Mouse (Mus musculus): ENCODE data around the gene Espnl.

The Espnl gene

DNA sequence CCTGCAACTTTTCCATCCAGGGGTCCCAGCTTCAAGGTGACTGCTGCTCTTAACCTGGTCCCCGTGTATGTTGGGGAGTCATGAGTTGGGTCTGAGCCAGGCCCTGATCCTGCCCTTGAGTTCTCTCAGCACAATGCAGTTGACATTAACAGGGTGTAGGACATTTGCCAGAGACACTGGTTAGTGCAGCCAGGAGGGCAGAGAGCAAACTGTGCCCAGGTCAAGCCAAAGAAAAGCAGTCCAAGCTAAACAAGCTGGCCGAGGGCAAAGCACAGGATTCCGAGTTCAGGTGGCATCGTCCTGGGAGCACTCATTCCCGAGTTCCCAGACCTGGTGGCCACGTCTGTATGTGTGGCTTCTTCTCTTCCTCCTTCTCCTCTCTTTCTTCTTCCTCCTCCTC lies 4.2 kb upstream of the Espnl start:
- no peak for DNase-seq (ENCODE audit: low read depth, low spot score)

DNA sequence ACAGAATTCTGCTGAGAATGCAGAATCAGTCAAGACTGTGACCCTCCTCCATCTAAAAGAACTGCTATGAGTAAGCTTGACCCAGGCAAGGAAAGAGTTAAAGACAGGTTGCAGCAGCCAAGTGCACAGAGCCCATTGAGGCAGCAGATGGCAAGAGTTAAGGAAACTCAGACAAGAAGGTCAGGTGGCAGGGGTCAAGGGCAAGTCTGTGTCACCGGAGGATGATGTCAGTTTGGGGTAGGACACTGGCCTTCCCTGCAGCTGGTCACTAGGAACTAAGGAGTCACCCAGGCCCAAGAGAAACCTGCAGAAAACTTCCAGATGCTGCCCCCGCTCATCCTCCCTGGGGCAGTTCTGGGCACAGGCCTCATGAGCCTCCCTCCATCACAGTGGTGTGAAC lies 2.8 kb downstream of the Espnl start:
- DNase-seq (ENCODE audit: low read depth, low spot score), result no peak

DNA sequence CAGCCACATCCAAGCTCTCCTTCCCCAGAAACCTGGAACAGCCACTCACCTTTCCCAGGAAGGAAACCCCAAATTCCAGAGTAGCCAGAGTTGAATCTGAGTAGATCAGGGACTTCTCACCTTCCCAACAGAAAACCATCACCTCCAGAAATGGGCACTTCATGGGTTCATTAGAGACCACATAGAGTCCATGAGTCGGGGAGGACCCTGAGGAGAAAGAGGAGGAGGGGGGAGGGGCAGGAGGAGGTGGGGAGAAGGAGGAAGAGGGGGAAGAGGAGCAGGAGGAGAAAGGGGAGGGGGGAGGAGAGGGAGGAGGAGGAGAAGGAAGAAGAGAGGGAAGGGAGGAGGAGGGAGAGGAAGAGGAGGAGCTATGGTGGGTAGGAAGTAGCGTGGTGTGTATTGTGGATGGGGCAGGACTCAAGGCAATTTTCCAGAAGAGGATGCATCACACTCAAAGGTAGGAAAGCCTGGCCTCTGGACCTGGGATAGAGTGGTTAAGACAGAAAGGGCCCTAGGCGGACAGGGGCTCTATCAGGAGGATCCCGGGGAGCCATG lies 3.7 kb downstream of the Espnl start:
- no peak for DNase-seq (ENCODE audit: low read depth, low spot score)

DNA sequence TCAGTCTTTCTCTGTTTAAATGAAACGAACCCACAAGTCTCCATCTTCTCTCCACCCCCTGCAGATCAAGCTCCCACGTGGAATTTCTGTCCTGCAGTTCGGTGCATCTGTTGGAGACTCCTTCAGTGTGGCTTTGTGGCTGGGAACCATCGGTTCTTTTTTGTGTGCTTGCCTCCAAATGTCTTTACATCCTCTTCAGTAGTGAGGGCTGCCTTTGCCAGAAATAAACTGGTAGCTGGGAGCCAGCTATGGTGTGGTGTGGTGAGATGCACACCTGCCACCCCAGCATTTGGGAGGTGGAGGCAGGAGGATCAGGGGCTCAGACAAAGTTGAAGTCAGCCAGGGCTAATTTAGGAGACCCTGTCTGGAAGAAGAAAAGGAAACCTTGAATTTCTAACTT lies 10.2 kb downstream of the Espnl start:
- no peak for DNase-seq (ENCODE audit: low read depth, low spot score)

DNA sequence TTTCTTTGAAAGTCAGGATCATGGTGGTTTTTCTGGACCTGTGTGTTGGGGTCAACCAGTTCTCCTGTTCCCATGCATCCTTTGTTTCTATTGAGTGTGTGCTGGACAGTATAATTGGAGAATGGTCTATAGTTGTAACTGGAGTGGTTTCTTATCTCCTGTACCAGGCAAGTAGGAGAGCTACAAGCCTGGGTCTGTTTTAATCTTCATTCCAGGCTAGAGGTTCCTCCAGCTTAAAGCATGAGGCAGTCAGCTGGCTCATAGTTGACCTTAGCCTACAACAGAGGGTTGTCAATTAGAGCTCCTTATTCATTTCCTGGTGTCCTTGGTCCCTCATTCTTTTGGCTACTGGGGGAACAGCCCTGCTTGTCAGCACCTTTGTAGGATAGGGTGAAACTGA lies 11.7 kb downstream of the Espnl start:
- no peak for DNase-seq (ENCODE audit: low read depth, low spot score)

DNA sequence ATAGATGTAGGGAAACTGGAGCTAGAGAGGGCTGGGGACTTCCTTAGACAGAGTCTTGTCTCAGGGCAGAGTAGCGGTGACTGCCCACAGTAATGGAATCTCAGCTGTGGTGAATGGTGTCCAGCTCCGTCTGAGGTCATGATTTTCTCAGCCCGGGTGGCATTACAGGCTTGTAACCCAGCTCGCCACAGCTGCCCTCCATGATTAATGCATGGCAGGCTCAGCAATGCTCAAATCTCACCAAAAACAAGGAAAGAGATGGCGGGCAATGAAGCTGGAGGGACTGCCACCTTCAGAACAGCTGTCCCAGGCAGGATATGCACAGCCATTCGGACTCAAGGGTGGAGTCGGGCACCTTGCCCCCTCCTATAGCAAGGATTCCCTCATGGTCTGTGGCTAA lies 15.5 kb downstream of the Espnl start:
- no peak for DNase-seq (ENCODE audit: low read depth, low spot score)

DNA sequence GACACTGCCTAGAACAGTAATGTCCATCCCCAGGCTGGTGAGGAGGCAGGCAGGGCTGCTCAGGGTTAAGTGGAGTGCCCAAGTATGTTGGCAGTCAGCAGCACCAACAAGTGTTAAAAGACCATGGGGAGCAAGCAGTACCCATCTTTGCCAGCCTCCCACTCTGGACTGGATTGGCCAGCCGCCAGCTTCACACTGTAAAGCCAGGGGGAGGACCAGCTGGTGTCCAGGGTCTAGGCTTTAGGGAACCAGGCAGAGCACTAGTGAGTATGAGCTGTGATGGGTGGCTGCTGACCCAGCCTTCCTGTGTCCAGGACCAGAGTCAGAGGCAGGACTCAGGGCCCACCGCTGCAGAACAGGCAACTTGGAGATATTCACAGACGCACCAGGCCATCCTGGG lies 22.1 kb downstream of the Espnl start:
- no peak for DNase-seq (ENCODE audit: low read depth, low spot score)

DNA sequence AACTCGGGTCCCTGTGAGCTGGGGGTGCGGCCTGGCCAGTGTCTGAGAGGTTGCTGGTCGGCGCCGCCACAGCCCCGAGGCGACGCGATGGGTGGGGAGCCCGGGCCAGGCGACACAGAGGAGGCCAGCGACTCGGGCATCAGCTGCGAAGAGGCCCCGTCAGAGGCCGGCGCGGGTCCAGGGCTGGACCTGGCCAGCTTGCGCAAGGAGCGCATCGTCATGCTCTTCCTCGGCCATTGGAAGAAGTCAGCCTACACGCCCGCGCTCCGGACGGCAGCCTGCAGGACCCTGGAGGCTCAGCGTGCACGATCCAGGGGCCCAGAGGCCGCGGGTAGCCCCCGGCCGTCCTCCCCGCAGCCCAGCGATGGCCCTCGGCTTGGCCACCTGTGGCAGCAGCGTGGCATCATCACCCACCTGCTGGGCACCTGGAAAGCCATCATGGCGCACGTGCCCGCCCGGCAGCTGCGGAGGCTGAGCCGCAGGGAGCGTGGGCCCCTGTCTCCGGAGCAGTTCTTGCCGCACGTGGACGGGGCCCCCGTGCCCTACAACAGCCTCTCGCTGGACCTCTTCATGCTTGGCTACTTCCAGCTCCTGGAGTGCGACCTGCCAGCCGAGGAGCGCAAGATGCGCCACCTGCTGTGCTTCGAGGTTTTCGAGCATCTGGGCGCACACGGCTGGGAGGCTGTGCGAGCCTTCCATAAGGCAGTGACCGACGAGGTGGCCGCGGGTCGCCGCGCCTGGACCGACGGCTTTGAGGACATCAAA lies 23.2 kb downstream of the Espnl start:
- no peak for DNase-seq (ENCODE audit: low read depth, low spot score)

DNA sequence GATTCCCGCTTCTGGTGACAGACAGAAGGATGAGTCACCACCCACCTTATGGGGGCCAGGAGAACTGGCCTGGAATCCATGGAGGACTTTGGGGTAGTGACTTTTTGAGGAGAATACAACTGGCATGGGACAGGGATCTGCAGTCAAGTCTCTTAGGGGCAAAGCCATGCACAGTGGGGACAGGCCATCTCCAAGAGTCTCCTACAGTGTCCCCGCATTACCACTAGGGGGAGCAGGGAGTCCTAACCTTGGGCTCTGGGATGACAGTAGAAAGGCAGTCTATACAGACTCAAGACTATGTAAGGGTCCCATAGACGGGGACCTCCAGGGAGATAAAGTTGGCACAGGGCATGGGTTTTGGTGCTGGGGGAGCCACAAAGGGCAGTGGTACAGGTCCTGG lies 25.0 kb downstream of the Espnl start:
- peak; percentile 65 for DNase-seq (ENCODE audit: low read depth, low spot score)

DNA sequence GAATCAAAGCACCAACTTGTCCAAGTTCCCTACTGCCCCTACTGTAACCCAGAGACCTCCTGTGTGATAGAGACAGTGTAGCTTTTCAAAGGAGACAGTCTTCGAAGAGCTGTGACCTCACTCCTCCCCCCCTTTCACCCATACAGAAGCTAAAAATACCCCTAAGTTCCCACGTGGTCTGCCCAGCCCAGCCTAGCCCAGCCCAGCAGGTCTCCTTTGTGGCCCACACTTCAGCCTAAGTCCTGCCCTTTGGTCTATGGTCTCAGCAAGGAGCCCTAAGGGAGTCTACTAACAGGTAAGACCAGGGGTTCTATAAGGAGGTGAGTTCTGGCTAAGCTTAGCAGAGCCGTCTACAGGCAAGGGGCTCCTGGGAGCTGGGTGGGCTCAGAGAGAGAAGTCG lies 29.0 kb downstream of the Espnl start, which contains the start of gene Klhl30:
Gene Klhl30, plus strand, starts transcription at position 176 of the 400 bp plus-strand sequence.
- DNase-seq (ENCODE audit: low read depth, low spot score), result no peak

DNA sequence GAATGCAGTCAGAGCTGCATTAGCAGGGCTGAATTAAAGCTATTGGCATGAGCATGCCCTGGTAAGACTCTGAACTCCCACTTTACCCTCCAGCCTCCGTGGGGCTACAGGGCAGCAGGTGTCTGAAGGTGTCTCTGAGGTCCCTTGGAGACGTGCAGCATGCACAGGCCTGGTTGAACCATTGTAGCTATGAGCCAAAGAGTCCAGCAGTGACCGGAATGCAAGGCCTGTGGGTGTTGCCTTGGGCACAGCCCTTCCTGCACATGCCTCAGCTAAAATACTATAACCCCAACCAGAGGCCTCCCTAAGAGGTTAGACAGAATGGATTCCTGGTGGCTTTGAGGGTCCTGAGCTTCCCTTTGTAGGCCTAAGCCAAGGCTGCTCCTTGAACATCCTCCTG lies 29.4 kb downstream of the Espnl start:
- peak; percentile 9 for DNase-seq (ENCODE audit: low read depth, low spot score)

DNA sequence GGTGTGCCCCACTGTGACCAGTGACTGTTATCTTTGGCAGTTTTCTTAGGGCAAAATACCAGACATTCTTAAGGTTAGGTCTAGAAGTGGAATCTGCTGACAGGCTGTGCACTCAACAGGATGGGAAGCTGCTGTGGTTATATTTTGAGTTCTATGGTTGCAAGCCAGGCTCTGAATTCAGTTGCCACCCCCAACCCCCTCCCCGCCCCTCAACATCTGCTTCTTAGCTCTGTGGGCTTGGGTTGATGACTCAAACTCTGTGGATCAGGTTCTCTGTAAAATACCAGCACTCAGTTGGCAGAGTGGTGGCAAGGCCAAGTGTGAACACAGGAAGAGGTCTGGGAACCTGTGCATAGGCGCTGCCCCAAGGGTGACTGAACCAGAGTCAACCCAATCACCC lies 30.4 kb downstream of the Espnl start:
- DNase-seq (ENCODE audit: low read depth, low spot score), result no peak

DNA sequence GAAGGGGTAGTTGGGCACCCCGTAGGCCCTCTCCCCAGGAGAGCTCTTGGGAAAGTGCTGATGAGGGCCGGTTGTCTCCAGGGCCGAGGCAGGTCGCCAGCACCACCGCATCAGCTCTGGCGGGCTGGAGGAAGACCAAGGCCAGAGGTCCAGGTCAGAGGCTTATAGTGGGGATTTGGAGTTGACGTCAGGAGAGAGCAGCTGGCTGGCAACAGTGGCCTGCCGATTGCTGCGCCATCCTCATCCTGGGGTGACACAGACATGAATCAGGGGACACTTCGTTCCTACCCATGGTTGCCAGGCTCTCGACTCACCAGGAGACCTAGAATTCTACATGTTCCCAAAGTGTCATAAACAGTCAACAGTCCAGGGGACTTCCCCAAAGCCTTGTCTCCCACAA lies 34.2 kb downstream of the Espnl start:
- no peak for DNase-seq (ENCODE audit: low read depth, low spot score)

DNA sequence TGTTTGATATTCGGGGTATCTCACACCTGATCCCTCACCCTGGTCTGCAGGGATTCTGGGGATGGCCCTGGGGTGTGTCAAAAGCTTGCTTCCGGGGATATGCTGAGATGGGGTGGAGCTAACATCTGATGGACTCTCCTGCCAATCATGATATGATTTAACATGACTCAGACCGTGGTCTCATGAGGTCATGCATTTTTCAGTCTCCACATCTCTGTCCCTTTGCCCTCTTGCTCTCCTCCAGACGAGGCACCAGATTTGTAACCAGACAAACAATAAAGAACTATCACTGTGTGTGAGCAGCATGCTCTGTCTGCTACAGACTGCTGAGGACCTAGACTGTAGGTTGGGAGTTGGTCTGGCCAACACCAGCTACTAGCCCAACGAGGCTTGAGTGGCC lies 40.2 kb downstream of the Espnl start:
- DNase-seq (ENCODE audit: low read depth, low spot score), result no peak

DNA sequence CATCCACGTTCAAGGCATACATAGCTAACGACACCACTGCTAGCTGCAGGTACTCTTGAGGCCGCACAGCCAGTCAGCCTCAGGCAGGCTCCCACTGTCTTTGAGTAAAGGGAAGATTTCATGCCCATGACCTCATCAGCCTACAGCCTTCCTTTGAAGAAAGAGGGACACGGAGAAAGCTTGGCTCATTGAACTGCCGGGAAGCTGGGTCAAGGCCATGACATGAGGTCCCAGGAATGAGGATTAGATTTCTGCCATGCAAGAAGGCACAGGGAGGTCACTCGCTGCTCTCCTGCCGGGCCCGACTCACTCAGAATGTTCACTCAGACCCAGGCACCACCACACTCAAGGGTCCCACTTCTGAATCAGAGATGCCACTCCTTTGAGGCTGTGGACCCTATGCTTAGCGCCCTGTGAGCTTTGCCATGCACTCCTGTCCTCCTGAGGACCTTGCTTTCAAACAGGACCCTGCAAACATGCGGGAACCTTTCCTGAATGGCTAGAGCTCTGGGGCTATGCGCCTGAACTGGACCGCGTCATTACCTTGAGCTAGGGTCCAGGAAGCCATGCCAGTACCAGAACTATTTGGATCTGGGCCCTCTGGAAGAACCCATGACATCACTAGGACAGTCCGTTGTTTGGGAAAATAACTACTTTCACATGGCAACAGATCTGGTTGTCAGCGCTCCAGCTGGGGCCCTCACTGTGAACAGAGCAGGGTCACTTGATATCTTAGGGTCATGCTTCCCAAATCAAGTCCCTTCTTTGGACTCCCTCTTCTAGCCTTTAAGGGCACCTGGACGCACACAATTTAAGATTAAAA lies 43.2 kb downstream of the Espnl start:
- DNase-seq (ENCODE audit: low read depth, low spot score), result no peak

DNA sequence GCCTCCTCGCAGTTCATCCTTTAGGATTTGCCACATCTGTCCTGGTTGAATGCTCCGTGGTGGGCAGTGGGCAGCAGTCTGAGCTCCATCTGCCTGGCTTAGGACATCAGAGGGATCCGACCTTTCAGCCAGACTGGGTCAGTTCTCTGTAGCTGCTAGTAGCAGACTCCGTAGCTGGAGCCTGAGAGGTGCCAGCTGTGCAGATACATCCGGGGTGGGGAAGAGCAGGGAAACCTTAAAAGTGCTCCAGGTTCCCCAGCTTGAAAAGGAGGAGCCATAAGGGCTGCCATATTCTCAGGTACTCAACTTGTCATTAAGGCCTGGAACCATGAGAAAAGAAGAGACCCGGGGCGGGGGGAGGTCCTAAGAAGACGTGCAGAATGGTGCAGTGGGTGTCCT lies 43.9 kb downstream of the Espnl start:
- no peak for DNase-seq (ENCODE audit: low read depth, low spot score)

DNA sequence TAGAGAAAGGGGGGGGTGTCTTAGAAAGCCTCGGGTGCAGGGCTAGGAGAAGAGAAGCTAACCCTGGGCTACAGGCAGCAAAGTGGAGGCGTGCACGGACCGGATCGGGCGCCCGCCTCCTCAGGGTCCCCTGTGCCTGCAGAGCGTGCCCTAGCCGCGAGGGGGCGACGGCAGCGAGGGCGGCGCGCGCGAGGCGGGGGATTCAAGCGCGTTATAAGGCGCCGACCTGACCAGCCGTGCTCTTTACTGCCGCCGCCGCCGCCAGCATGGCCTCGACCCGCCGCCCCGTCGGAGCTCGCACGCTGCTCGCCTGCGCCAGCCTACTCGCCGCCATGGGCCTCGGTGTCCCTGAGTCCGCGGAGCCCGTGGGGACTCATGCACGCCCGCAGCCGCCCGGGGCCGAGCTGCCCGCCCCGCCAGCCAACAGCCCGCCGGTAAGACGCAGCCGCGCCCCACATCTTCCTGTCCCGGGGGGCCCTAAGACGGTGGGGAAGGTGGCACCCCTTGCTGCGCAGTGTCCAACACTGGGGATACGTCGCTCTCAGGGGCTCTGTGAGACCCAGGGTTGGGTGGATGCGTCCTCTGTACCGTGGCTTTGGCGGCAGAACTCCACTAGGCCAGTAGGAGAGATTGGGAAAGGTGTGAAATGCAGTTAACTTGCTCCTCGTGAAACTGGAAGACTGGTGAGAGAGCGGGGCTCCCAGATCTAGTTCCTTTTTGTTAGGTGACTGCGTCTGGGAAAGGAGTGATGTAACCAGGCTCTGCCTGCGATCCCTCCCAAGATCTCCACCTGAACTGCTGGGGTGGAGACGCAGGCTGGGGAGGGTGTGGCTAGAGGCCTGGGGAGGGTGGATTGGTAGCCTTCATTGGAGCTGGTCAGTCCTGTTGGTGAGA lies 44.6 kb downstream of the Espnl start, which contains the start of gene Erfe:
Gene Erfe, plus strand, starts transcription at position 216 of the 894 bp plus-strand sequence.
- peak; percentile 78 for DNase-seq (ENCODE audit: low read depth, low spot score)

DNA sequence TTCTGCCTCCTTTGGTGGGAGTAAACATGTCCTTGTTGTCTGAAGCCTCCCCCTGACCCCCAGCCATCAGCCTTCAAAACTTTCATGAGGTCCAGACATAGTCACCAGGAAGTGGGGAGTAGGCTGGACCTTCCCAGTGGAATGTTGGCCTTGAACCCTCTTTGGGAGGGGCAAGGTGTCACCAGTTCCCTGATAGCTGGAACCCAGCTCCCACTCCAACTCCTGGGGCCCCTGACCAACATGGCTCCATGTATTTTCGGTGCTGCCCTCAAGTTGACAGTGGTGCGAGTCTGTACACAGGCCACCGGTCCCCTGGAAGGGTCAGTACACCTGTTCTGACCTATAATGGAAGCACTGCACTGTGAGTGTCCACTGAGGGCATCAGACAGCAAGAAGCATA lies 45.4 kb downstream of the Espnl start:
- DNase-seq (ENCODE audit: low read depth, low spot score), result no peak

DNA sequence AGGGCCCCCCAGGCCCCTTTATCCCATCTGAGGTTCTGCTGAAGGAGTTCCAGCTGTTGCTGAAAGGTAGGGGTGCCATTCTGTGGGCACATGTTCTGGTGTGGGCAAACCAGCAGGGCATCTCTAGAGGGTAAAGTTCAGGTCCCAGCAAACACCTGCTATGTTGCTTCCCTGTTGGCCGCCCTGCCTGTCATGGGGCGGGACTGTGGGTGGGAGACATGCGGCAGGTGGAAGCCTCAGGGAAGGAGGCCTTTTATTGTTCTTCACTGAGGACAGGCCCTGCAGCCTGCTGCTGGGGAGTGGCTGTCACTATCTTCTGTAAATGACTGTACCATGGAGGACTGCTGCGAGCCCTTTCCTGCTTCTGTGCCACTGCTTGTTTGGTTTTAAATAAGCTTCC lies 47.5 kb downstream of the Espnl start:
- no peak for DNase-seq (ENCODE audit: low read depth, low spot score)

DNA sequence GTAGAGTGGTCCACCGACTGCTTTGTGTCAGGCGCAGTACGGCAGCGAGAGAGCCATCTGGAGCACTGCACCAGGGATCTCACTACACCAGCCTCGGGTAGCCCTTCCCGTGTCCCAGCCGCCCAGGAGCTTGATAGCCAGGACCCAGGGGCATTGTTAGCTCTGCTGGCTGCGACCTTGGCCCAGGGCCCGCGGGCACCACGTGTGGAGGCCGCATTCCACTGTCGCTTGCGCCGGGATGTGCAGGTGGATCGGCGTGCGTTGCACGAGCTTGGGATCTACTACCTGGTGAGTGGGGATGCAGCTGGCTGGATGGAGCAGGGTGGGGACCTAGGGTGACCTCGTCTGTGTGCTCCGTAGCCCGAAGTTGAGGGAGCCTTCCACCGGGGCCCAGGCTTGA lies 48.2 kb downstream of the Espnl start:
- DNase-seq (ENCODE audit: low read depth, low spot score), result no peak

DNA sequence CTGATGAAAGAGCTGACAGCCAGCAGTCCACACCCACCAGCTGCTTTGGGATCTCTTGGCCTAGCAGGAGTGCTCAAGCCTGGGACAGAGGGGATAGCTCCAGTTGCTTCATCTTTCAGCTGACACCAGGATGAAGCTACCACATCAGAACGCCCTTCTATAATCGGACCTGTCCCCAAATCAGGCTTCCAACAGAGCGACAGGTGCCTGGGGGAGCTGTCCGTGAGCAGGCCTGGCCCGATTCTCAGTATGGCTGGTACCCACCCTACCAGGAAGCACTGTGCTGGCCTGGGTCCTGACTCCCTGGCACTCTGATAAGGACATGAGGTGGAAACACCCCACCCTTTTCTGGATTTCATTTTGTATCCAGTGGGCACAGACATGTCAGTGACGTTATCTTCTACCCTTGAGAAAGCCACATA lies 51.5 kb downstream of the Espnl start:
- no peak for DNase-seq (ENCODE audit: low read depth, low spot score)

All from R1 (cell line).